Mouse (Mus musculus): ENCODE measurements around the gene Mettl7b.

GRCm38 (mm10) chr10:128934997-128935787 lies 25.6 kb downstream of the Mettl7b start:
- no peak for TF ChIP-seq CTCF (IDR thresholded peaks at IDR 0.05; ENCODE audit: low read depth, low read length)
- no peak for TF ChIP-seq POLR2A (IDR thresholded peaks at IDR 0.05; ENCODE audit: borderline replicate concordance, low read depth, low read length)

Data from bone marrow macrophage, adult 2 months (primary cell).